Mouse (Mus musculus): Measurements from ENCODE around the gene Gpr39. TPM values are rescaled to one million over a fixed set of nuclear protein-coding genes. Genes with fewer than 3 reads are reported as not detected.

Gene Gpr39
- polyA plus RNA-seq, 1 experiment: not detected

DNA sequence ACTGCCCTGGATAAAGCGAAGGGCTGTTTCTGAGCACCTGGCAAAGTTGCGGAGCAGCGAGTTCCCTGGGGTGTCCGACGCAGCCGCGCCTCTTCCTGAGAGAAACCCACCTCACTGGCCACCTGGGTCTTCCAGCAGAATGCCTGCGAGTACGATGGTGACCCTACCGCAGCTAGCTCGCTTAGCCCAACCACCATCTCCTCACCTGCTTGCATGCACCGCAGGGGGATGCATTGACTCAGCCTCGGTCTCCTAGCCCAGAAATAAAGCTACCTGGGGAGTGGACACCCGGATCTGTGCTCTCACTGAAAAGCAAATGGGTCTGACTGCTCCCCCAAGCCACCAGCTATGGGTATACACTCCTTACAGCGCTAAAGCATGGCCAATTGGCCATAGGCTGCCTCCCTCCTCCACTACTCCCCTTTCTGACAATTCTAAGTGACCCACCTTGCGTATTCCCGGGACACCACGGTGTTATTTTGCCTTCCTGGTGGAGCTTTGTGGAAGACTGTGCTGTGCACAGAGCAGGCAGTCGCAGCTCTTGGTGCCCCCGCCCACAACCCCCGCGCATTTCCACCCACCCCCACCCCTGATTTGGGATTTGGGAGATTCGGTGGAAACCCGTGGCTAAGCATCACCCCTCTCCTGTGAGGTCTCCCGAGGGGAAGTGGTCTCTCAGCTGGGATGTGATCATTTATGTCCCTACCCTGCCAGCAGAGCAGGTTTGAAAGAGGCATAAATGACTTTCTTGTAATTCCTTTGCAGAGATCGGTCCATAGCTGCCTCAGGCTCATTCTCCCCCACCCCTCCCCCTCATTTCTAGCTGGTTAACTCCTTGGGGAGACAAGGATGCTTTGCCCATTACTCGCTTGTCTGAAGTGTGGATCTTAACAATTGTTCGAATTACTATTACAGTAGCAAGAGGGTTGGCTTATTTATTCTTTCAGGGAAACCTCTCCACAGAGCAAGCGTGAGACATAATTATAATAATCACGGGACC is 236.1 kb downstream of the Gpr39 start, which contains the start of gene Lypd1:
Gene Lypd1 (minus strand): TSS at position 501 of the 1,000 bp plus-strand sequence.
- H3K4me1 ChIP-seq: peaks cover 21% of the 10 kb centered on the region
- H3K4me3 ChIP-seq (replicated peaks): peak within 1 kb of the TSS; percentile 82
- TF ChIP-seq FLI1 (IDR thresholded peaks at IDR 0.05; ENCODE audit: low read length): no peak
- TF ChIP-seq GATA1 (IDR thresholded peaks at IDR 0.05; ENCODE audit: borderline replicate concordance, low read length): no peak
- peaks cover 46% of the 10 kb centered on the region for H3K27me3 ChIP-seq (replicated peaks)
- H3K9me3 ChIP-seq: no peaks in the 10 kb centered on the region
- no peaks in the 10 kb centered on the region for H3K36me3 ChIP-seq (replicated peaks; ENCODE audit: low read length)

DNA sequence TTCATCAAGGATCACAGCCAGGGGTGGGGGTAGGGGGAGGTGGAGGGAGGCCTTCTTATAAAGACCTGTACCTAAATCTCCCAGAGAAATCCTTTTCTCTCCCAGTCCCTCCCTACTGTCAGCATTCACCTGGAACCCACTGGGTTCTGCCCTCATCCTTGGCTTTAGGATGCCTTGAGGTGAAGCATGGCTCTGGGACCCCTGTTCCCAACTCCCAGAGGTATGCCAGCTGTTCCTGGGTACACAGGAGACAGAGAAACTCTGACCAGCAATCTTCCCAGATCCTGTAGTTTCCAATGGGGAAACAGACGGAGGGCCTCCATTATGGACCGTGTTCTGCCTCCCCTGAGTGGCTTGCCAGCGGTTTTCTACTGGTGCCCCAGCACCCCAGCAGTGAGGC is 243.9 kb downstream of the Gpr39 start:
- TF ChIP-seq FLI1 (IDR thresholded peaks at IDR 0.05; ENCODE audit: low read length): no peak
- no peak for TF ChIP-seq GATA1 (IDR thresholded peaks at IDR 0.05; ENCODE audit: borderline replicate concordance, low read length)
- Histone ChIP-seq H3K4me3 (replicated peaks) (no peak overlapping the region), H3K27me3 (replicated peaks) (no peaks in the 10 kb centered on the region), H3K4me1 (no peaks in the 10 kb centered on the region), H3K9me3 (no peaks in the 10 kb centered on the region), H3K36me3 (replicated peaks; ENCODE audit: low read length) (no peaks in the 10 kb centered on the region)

DNA sequence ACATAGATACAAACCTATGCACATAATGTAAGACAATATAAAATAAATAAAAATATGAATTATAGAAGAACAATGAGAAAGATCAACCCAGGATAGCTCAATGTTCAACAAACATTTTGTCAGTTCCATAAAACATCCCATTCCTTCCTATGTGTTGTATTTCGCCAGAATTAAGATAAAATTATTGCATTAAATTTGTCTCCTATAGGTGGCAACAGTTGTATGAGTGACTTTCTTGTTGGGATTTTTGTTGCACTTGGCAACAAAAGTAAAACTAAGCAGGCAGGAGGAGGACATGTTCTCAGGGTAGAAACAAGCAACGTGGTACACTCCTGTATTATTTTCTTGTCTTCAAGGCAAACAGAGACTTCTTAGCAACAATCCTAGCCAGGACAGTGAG is 246.3 kb downstream of the Gpr39 start:
- Histone ChIP-seq H3K9me3 (no peaks in the 10 kb centered on the region), H3K27me3 (replicated peaks) (no peaks in the 10 kb centered on the region)
- no peak for TF ChIP-seq FLI1 (IDR thresholded peaks at IDR 0.05; ENCODE audit: low read length)
- TF ChIP-seq GATA1 (IDR thresholded peaks at IDR 0.05; ENCODE audit: borderline replicate concordance, low read length): no peak

More for the DNA sequence above, 246.3 kb downstream of the Gpr39 start:
- Histone ChIP-seq H3K4me3 (replicated peaks) (no peak overlapping the region), H3K36me3 (replicated peaks; ENCODE audit: low read length) (no peaks in the 10 kb centered on the region), H3K4me1 (no peaks in the 10 kb centered on the region)

Other genes with a start within 250 kb of the Gpr39 start
- gene Actr3, start 241.3 kb upstream of the Gpr39 start, polyA plus RNA-seq (2012; ENCODE audit: insufficient read depth, low replicate concordance): 218 and 269 TPM in 2 replicates
- gene Slc35f5, start 116.4 kb upstream of the Gpr39 start, polyA plus RNA-seq (2012; ENCODE audit: insufficient read depth, low replicate concordance): 0.61 and 0.91 TPM in 2 replicates
- gene Lypd1, start 236.1 kb downstream of the Gpr39 start, polyA plus RNA-seq (2012; ENCODE audit: insufficient read depth, low replicate concordance): 0.91 and 6.4 TPM in 2 replicates

All from megakaryocyte, embryonic 14.5 days (primary cell).